Mouse (Mus musculus) leukemia stem cell, adult 10-12 weeks (primary cell): Measurements from ENCODE around the gene Hydin. TPM values are rescaled to one million over a fixed set of nuclear protein-coding genes. Genes with fewer than 3 reads are reported as not detected.

ENCODE experiments used
- polyA plus RNA-seq: library from polyadenylated mRNA; stranded (reverse); fragments of >175 nt; gene quantifications from 2 replicates; pipeline ENCODE4 v1.2.3, GENCODE M21; 2012; ENCODE audit warnings: low replicate concordance

The Hydin gene
- polyA plus RNA-seq, result not detected in 2 replicates

DNA sequence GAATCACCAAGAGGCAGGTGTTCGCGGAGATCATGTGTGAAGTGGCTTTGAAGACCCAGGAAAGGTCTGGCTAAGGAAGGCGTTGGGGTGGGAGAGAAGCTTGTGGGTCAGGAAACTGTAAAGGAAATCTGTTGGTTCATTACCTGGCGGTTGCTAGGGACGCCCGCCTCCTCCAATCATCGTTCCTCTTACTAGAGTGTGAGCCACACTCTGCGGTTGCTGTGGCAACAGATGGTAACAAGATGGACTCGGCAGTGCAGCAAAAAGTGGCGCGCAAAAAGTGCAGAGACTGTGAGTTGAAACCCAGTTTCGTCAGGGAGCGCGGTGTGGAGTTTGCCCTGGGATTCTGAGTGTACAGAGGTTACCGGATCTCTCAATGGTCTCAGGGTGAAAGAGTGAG lies at the start of gene Hydin:
TSS of gene Hydin (plus strand) at position 237 of the 400 bp plus-strand sequence.

DNA sequence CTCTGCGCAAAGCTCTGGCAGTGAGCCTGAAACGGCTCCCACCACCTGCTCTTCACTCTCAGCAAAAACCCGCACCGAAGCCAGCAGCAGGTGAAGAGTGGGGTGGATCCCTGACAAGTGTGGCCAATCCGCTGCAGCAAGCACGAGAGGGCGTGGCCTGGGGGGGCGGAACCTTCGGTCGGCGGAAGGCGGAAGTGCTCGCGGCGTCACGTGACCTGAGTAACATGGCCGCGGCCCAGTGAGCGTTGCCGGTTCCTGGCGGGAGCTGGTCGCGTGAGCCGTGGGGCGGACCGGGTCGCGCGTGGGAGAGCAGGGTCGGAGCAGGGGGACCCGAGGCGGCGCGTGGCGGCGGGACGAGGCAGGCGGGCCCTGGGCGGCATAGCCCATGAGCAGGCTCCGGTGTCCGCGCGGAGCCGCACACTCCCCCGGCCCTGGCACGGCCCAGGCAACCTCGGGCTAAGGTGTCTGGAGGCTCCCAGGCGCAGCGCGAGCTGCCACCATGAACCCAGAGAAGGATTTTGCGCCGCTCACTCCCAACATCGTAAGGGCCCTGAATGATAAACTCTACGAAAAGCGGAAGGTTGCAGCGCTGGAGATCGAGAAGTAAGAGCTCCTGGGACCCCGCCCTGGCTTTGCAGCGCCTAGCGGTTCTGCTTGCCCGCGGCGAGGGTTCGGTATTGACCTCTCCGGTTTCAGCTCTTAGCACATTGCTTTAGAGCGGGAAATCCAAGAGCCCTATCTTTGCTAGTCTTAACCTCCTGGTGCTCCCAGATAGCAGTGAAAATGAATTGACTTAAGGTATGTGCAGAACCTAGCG lies 351.8 kb downstream of the Hydin start, which contains the start of gene Vac14:
TSS of gene Vac14 (plus strand) at position 195 of the 817 bp plus-strand sequence.

Other genes starting within 250 kb of the Hydin start
- gene Chst4, start 227.2 kb upstream of the Hydin start, polyA plus RNA-seq, result not detected in 2 replicates
- gene Zfp612, start 187.2 kb upstream of the Hydin start, polyA plus RNA-seq, result 0.06 and 0.26 TPM in 2 replicates
- not detected in 2 replicates for gene Gm21964, start 165.8 kb upstream of the Hydin start, polyA plus RNA-seq
- not detected in 2 replicates for gene Gm17720, start 164.2 kb upstream of the Hydin start, polyA plus RNA-seq
- gene Calb2, start 98.8 kb upstream of the Hydin start, polyA plus RNA-seq, result not detected in 2 replicates
- gene Cmtr2, start 51.3 kb upstream of the Hydin start, polyA plus RNA-seq, result 0.23 and 0.93 TPM in 2 replicates